Mouse (Mus musculus): ENCODE measurements around the gene Rap1gap2.

Gene Rap1gap2

GRCm38 (mm10) chr11:74537352-74537751 lies 73.4 kb downstream of the Rap1gap2 start:
- no peak for DNase-seq (ENCODE audit: low spot score in 2 of 2)

- DNase-seq (ENCODE audit: low spot score in 2 of 2), result no peak
Measured at GRCm38 (mm10) chr11:74536140-74536842, 74.4 kb downstream of the Rap1gap2 start.

GRCm38 (mm10) chr11:74534380-74534779 lies 76.3 kb downstream of the Rap1gap2 start:
- no peak for DNase-seq (ENCODE audit: low spot score in 2 of 2)

DNA sequence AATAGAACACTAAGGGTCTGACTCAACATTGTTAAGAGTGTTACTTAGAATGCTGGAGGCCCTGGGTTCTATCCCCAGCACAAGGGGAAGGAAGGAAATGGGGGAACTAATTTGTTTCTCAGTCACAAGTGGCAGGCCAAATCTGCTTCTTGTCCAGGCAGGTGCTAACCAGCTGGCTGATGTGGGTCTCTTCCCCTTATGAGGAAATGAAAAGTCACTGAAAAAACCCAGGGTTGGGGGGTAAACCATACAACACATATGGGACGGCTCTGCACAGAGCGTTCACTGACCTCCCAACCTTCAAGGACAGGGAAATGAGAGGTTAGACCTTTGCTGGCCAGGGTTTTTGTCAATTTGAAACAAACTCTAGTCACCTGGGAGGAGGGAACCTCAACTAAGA lies 77.7 kb downstream of the Rap1gap2 start:
- DNase-seq (ENCODE audit: low spot score in 2 of 2), result no peak

DNA sequence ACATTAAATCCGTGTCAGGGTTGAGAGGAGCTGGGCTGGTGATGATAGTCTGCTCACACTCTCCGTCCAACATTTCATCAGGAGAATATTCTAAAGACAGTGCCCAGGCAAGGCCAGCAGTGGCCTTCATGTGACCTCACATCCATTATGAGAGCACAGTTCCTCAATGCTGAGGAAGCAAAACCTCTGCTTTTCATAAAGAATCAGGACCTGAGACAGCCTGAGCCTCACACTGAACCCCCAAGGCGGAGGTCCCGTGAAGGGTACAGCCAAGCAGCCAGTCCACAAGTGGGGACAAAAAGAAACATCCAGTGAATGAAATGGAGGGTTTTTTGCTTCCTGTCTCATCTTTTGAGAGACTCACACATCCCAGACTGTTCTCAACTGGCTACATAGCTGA lies 78.3 kb downstream of the Rap1gap2 start:
- no peak for DNase-seq (ENCODE audit: low spot score in 2 of 2)

DNA sequence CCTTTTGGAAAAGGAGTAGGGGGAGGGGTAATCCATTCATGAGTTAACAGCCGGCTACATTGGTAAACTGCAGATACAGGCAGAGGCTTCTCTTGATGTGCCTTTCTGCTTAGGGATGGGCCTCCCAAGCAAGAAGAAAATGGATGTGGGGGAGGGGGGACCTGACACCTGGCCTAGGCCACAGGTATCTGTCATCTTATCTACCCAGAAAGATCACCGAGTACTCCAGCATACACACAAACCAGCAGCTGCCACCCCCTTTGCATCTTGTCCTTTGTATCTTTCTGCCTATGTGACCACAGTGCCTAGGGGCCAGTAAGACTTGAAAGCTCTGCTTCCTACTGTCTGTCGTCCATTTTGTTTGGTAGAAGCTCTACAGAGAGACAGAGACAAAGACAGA lies 79.0 kb downstream of the Rap1gap2 start:
- no peak for DNase-seq (ENCODE audit: low spot score in 2 of 2)

GRCm38 (mm10) chr11:74529803-74530202 lies 80.9 kb downstream of the Rap1gap2 start:
- DNase-seq (ENCODE audit: low spot score in 2 of 2), result no peak

GRCm38 (mm10) chr11:74527555-74527954 lies 83.2 kb downstream of the Rap1gap2 start:
- DNase-seq (ENCODE audit: low spot score in 2 of 2), result no peak

GRCm38 (mm10) chr11:74526180-74527158 lies 84.2 kb downstream of the Rap1gap2 start:
- peak in 1 of 2 experiments; percentile 28 for DNase-seq (ENCODE audit: low spot score in 2 of 2)

GRCm38 (mm10) chr11:74525605-74526004 lies 85.1 kb downstream of the Rap1gap2 start:
- no peak for DNase-seq (ENCODE audit: low spot score in 2 of 2)

DNA sequence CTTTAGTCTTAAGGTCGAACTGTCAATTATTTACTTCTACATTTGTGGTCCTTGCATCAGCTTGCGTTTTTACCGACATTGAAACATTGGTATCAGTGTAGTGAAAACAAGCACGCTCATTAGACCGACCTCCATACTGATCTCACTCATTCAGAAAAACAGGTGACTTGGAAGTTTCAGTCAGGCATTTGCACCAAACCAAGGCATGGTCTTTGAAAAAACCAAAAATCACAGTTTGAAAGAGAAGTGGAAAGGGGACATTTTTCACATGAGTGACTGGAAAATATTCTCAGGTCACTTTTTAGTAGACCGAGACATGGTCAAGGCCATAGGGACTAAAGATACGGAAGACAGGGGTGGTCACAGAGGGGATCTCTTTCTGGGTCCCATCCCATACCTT lies 85.5 kb downstream of the Rap1gap2 start:
- no peak for DNase-seq (ENCODE audit: low spot score in 2 of 2)

DNA sequence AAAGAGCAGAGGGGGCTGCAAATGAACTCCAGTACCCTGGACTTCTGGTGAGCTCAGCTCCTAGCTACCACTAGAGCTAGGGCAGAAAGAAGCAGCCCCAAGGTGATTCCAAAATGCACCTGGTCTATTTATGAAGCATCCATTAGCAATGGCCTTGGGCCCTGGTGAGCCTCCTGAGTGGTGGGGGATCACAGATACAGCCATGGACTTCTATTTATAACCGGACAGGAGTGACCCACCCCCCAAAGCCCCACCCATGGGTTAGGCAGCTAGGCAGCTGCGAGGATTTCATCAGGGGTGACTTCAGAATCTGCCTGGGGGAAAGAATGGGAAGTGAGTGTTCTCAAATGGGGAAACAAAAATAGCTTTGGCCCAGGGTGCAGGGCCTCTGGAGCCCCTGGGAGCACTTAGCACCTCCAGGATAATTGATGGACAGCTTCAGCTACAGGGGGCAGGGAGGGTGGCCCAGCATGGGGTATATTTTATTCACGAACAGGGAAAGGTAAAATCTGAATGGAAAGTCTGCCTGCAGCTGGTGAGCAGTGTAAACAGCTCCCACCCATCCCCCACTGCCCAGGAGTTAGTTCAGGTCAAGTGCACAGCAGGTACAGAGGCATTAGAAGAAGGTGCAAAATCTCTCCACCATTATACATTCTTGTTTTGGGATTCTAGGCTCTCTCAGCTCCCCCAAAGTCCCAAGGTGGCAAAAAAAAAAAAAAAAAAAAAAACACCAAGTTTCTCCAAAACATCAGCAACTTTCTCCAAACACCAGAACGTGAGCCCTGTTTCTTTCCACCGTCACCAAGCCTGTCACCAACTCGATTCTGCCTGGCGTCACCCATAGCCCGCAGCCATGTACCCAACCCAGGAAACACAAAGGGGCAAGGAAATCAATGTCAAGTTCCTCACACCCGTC lies 86.4 kb downstream of the Rap1gap2 start:
- DNase-seq (ENCODE audit: low spot score in 2 of 2), result no peak

GRCm38 (mm10) chr11:74523210-74523951 lies 87.3 kb downstream of the Rap1gap2 start:
- no peak for DNase-seq (ENCODE audit: low spot score in 2 of 2)

DNA sequence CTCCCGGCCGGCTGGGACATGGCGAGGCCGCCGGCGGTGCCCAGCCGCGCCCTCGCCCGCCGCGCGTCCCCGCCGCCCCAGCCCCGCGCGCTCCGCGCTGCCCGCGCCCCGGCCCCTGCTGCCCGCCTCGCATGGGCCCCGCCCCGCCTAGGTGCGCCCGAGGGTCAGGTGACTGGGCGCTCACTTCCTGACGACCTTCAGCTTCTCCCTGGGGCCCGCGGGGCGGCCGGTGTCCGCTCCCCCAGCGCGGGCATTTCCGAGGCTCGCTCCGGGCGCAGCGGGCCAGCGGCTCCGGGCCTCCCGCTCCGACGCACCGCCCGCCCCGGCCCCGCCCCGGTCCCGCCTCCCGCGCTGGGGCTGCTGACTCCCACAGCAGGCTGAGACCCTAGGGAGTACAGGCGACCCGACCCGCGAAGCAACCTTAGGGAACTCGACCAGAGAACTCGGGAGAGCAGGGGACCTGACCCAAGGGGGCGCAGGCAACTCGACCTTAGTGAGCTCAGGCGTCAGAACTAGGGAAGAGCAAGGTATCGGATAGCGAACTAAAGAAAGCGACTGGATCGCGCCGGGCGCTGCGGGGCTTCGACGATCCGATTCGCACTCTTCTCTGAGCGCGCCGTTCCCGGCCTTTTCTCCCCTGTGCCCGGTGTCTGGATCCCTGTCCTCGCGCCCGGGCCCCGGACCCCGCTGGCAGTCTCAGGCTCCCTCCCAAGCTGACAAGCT lies 88.1 kb downstream of the Rap1gap2 start:
- DNase-seq (ENCODE audit: low spot score in 2 of 2), result peak in 1 of 2 experiments; percentile 21

GRCm38 (mm10) chr11:74521981-74522486 lies 88.7 kb downstream of the Rap1gap2 start:
- DNase-seq (ENCODE audit: low spot score in 2 of 2), result peak in 1 of 2 experiments; percentile 34

DNA sequence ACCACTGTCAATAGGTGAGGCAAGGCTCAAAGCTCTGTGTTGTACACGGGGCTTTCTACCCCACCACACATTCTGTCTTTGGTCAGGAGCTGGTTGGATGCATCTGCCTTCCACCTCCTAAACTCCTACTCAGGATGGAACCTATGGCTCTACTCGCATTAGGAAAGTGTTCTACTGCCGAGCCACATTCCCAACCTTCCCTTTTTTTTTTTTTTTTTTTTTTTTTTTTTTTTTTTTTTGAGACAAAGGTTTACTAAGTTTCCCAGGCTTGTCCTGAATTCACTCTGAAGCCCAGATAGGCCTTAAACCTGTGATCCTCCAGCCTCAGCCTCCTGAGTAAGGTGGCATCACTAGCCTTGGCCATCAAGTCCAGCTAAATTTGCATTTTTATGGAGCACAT lies 90.5 kb downstream of the Rap1gap2 start:
- no peak for DNase-seq (ENCODE audit: low spot score in 2 of 2)

- DNase-seq (ENCODE audit: low spot score in 2 of 2), result no peak
Measured at GRCm38 (mm10) chr11:74516112-74516511, 94.6 kb downstream of the Rap1gap2 start.

- no peak for DNase-seq (ENCODE audit: low spot score in 2 of 2)
Measured at GRCm38 (mm10) chr11:74515046-74515445, 95.7 kb downstream of the Rap1gap2 start.

GRCm38 (mm10) chr11:74512595-74512994 lies 98.1 kb downstream of the Rap1gap2 start:
- no peak for DNase-seq (ENCODE audit: low spot score in 2 of 2)

DNA sequence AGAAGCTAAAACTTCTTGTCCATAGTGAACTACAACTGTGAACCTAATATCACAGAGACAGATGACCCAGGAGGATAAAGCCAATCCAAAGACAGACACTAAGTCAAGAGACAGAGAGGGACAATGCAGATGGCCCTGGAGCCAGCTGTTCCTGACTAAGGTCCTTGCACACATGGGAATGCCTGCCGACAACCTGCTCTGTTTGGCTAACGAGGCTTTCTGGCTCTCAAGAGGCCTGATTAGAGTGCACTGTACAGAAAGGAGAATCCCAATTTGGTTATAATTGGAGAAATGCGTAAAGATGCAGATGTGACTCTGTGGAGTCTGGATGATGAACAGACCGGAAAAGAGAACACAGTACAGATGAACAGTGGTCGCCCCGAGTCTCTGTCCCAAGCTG lies 104.4 kb downstream of the Rap1gap2 start:
- no peak for DNase-seq (ENCODE audit: low spot score in 2 of 2)
